Mouse (Mus musculus): ENCODE data around the gene Hcrt. TPM values are rescaled to one million over a fixed set of nuclear protein-coding genes. Genes with fewer than 3 reads are reported as not detected.

The Hcrt gene
- polyA plus RNA-seq, 2 experiments = not detected

GRCm38 (mm10) chr11:100752294-100752693, 10.4 kb downstream of the Hcrt start:
- Histone ChIP-seq H3K27me3 (ENCODE audit: control insufficient read depth, insufficient read depth, low read length) (peaks cover 17% of the 10 kb centered on the region), H3K27ac (no peak overlapping the region), H3K4me1 (replicated peaks; ENCODE audit: control insufficient read depth in 2 of 2, insufficient read depth in 2 of 2, low read length in 1 of 2) (0 out of 4 replicates have a peak, but pooled peaks cover 0 to 3% of the 10 kb centered on the region in 2 experiments), H3K4me2 (ENCODE audit: low read depth) (no peak overlapping the region), H3K4me3 (ENCODE audit: insufficient read depth in 1 of 2, low read depth in 2 of 2, low read length in 2 of 2) (no peak overlapping the region), H3K9me3 (ENCODE audit: control insufficient read depth, low read length) (no peaks in the 10 kb centered on the region), H3K36me3 (replicated peaks; ENCODE audit: control insufficient read depth, insufficient read depth, low read depth) (no peaks in the 10 kb centered on the region), H3K9ac (replicated peaks) (no peak overlapping the region)
- DNase-seq (ENCODE audit: low read depth in 3 of 3, low spot score in 3 of 3) = no peak
- no peak for TF ChIP-seq CTCF (IDR thresholded peaks at IDR 0.05; ENCODE audit: low read depth)
- TF ChIP-seq EP300 (IDR thresholded peaks at IDR 0.05; ENCODE audit: low read depth) = no peak
- no peak for ATAC-seq (ENCODE audit: insufficient read depth)
- WGBS (ENCODE audit: insufficient replicate concordance) = 45% methylated on average over 10 of the region's 10 CpGs

- DNase-seq (ENCODE audit: low read depth in 3 of 3, low spot score in 3 of 3) (no peak), ATAC-seq (ENCODE audit: insufficient read depth) (no peak)
- no peak for TF ChIP-seq EP300 (IDR thresholded peaks at IDR 0.05; ENCODE audit: low read depth)
- TF ChIP-seq CTCF (IDR thresholded peaks at IDR 0.05; ENCODE audit: low read depth) = no peak
- 0 out of 4 replicates have a peak, but pooled peaks cover 0 to 5% of the 10 kb centered on the region in 2 experiments for H3K4me1 ChIP-seq (replicated peaks; ENCODE audit: control insufficient read depth in 2 of 2, insufficient read depth in 2 of 2, low read length in 1 of 2)
- H3K9ac ChIP-seq (replicated peaks) = no peak overlapping the region
- H3K4me3 ChIP-seq (ENCODE audit: insufficient read depth in 1 of 2, low read depth in 2 of 2, low read length in 2 of 2) = no peak overlapping the region
- no peak overlapping the region for H3K4me2 ChIP-seq (ENCODE audit: low read depth)
- peaks cover 16% of the 10 kb centered on the region for H3K27me3 ChIP-seq (ENCODE audit: control insufficient read depth, insufficient read depth, low read length)
- 70% methylated on average over 16 of the region's 16 CpGs for whole genome bisulfite sequencing (ENCODE audit: insufficient replicate concordance)
- H3K9me3 ChIP-seq (ENCODE audit: control insufficient read depth, low read length) = no peaks in the 10 kb centered on the region
- no peaks in the 10 kb centered on the region for H3K36me3 ChIP-seq (replicated peaks; ENCODE audit: control insufficient read depth, insufficient read depth, low read depth)
- H3K27ac ChIP-seq = no peak overlapping the region
Measured at GRCm38 (mm10) chr11:100750127-100750526, 12.6 kb downstream of the Hcrt start.

GRCm38 (mm10) chr11:100749469-100749868, 13.3 kb downstream of the Hcrt start:
- ATAC-seq (ENCODE audit: insufficient read depth) (no peak), DNase-seq (ENCODE audit: low read depth in 3 of 3, low spot score in 3 of 3) (no peak)
- peaks cover 16% of the 10 kb centered on the region for H3K27me3 ChIP-seq (ENCODE audit: control insufficient read depth, insufficient read depth, low read length)
- TF ChIP-seq CTCF (IDR thresholded peaks at IDR 0.05; ENCODE audit: low read depth) = no peak
- no peak for TF ChIP-seq EP300 (IDR thresholded peaks at IDR 0.05; ENCODE audit: low read depth)
- H3K9me3 ChIP-seq (ENCODE audit: control insufficient read depth, low read length) = no peaks in the 10 kb centered on the region
- 32% methylated on average over 25 of the region's 25 CpGs for WGBS (ENCODE audit: insufficient replicate concordance)
- H3K4me2 ChIP-seq (ENCODE audit: low read depth) = no peak overlapping the region
- H3K27ac ChIP-seq = no peak overlapping the region
- H3K4me1 ChIP-seq (replicated peaks; ENCODE audit: control insufficient read depth in 2 of 2, insufficient read depth in 2 of 2, low read length in 1 of 2) = 0 out of 4 replicates have a peak, but pooled peaks cover 0 to 5% of the 10 kb centered on the region in 2 experiments
- no peaks in the 10 kb centered on the region for H3K36me3 ChIP-seq (replicated peaks; ENCODE audit: control insufficient read depth, insufficient read depth, low read depth)
- no peak overlapping the region for H3K4me3 ChIP-seq (ENCODE audit: insufficient read depth in 1 of 2, low read depth in 2 of 2, low read length in 2 of 2)
- H3K9ac ChIP-seq (replicated peaks) = no peak overlapping the region

GRCm38 (mm10) chr11:100748620-100749019, 14.1 kb downstream of the Hcrt start:
- Histone ChIP-seq H3K27ac (no peak overlapping the region), H3K36me3 (replicated peaks; ENCODE audit: control insufficient read depth, insufficient read depth, low read depth) (no peaks in the 10 kb centered on the region), H3K4me1 (replicated peaks; ENCODE audit: control insufficient read depth in 2 of 2, insufficient read depth in 2 of 2, low read length in 1 of 2) (0 out of 4 replicates have a peak, but pooled peaks cover 0 to 5% of the 10 kb centered on the region in 2 experiments), H3K9me3 (ENCODE audit: control insufficient read depth, low read length) (no peaks in the 10 kb centered on the region), H3K9ac (replicated peaks) (no peak overlapping the region), H3K27me3 (ENCODE audit: control insufficient read depth, insufficient read depth, low read length) (peaks cover 16% of the 10 kb centered on the region), H3K4me2 (ENCODE audit: low read depth) (no peak overlapping the region), H3K4me3 (ENCODE audit: insufficient read depth in 1 of 2, low read depth in 2 of 2, low read length in 2 of 2) (no peak overlapping the region)
- WGBS (ENCODE audit: insufficient replicate concordance) = 34% methylated on average over 4 of the region's 4 CpGs
- ATAC-seq (ENCODE audit: insufficient read depth) (no peak), DNase-seq (ENCODE audit: low read depth in 3 of 3, low spot score in 3 of 3) (no peak)
- TF ChIP-seq EP300 (IDR thresholded peaks at IDR 0.05; ENCODE audit: low read depth) (no peak), CTCF (IDR thresholded peaks at IDR 0.05; ENCODE audit: low read depth) (no peak)

- H3K9ac ChIP-seq (replicated peaks) = no peak overlapping the region
- ATAC-seq (ENCODE audit: insufficient read depth) (peak; percentile 40; the same call in 1 of the 2 replicates), DNase-seq (ENCODE audit: low read depth in 3 of 3, low spot score in 3 of 3) (no peak)
- H3K4me1 ChIP-seq (replicated peaks; ENCODE audit: control insufficient read depth in 2 of 2, insufficient read depth in 2 of 2, low read length in 1 of 2) = 0 out of 4 replicates have a peak, but pooled peaks cover 0 to 5% of the 10 kb centered on the region in 2 experiments
- H3K4me3 ChIP-seq (ENCODE audit: insufficient read depth in 1 of 2, low read depth in 2 of 2, low read length in 2 of 2) = no peak overlapping the region
- peaks cover 16% of the 10 kb centered on the region for H3K27me3 ChIP-seq (ENCODE audit: control insufficient read depth, insufficient read depth, low read length)
- no peak overlapping the region for H3K27ac ChIP-seq
- H3K36me3 ChIP-seq (replicated peaks; ENCODE audit: control insufficient read depth, insufficient read depth, low read depth) = no peaks in the 10 kb centered on the region
- 38% methylated on average over 5 of the region's 5 CpGs for WGBS (ENCODE audit: insufficient replicate concordance)
- H3K9me3 ChIP-seq (ENCODE audit: control insufficient read depth, low read length) = no peaks in the 10 kb centered on the region
- TF ChIP-seq EP300 (IDR thresholded peaks at IDR 0.05; ENCODE audit: low read depth) = no peak
- TF ChIP-seq CTCF (IDR thresholded peaks at IDR 0.05; ENCODE audit: low read depth) = no peak
- no peak overlapping the region for H3K4me2 ChIP-seq (ENCODE audit: low read depth)
Measured at GRCm38 (mm10) chr11:100747114-100747513, 15.6 kb downstream of the Hcrt start.
